Mouse (Mus musculus) hindlimb bud, embryonic 11.5 days (tissue): ENCODE measurements around the gene Foxred2.

Experiments used
- DNase-seq: peaks from one replicate; pipeline ENCODE4 v3.0.0-alpha.2; 2012; ENCODE audit warnings: low read depth, low spot score; ENCODE audit errors: extremely low spot score

Gene Foxred2

DNA sequence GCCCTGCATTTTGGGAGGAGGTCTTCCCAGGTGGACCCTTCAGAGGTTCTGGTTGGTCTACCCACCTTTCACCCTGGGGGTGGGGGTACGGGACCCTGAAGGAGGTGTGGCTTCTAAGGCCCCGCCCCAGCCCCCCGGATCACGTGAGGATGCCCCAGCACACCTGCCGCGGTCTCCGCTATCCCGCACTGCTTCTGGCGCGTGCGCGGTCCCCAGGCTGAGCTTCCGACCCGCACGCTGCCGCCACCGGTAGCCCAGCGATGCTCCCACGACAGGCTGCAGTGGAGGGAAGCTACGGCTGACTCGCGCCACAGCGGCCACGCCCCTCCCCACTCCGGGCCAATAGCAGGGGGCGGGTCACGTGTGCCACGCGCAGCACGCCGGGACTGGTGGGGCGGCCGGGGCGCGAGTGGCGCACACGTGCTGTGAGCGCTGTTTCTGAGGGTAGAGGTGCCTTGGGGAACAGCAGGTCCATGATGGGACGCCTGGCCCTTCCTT lies at the start of gene Foxred2:
Gene Foxred2 (minus strand): TSS at position 319 of the 498 bp plus-strand sequence.
- DNase-seq, result no peak

DNA sequence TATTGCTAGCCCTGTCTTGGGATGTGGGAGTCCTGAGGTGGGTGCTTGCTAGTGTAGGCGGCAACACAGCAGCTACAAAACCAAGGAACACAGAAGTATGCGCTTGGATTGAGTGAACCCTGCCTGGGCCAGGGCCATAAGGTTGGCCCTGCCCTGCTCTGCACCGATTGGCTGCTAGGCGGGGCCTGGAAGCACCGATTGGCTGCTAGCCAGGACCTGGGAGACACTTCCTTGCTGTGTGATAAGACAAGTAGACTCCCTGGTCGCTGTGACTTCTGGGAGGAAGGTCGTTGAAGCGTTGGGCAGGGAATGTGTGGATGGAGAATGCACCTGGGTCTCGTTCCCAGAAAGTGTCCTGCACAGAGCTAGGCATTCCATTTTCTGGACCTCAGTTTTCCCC lies 47.4 kb upstream of the Foxred2 start:
- no peak for DNase-seq

DNA sequence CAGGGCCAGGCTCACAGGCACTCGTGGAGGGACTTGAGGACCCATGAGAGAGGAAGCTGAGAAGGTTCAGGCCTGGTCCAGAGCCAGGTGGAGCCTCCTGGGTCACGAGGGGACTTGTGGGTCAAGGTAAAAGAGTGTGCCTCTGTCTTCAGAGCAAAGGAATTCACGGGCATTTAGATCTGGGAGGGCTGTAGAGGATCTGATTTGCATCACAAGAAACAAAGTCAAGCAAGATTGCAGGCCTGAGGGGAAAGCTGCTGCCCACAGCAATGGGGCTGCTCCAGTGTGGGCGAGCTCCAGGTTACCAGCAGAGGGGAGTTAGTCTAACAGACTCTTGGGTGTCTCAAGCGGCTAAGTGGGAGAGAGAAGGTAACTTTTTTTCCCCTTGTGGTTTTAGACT lies 44.9 kb upstream of the Foxred2 start:
- no peak for DNase-seq

DNA sequence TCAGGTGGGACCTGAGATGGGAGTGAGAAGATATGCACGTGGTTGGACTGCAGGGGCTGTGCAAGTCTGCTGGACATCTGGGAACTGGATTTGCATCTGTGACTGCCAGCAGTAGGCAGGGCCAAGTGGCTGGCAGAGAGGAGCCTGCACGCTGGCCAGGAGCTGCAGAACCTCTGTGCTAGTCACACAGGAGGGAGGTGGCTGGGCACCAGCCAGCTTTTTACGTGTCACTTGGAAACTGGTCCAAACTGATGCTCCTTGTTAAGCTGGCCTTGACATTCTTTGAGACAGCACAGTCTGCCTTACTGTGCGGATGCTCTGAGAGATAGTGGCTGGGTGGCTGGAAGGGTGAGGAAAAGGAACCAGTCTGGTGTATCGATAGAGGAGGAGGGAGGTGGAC lies 32.0 kb upstream of the Foxred2 start:
- no peak for DNase-seq

DNA sequence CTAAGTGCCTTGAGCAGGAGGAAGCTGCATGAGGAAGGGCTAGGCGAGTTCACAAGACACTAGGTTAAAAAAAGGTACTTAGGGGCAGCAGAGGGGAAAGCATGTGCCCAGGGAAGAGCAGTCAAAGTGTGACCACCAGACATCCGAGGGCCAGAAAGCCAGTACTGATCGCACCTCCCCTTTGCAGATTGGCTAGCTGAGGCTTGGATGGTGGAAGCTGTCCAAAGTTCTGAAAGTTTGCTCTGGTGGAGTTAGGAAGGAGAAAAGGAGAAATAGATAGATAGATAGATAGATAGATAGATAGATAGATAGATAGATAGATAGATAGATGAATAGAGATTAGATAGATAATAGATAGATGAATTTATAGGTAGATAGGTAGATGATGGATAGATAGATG lies 26.9 kb upstream of the Foxred2 start:
- DNase-seq, result no peak

DNA sequence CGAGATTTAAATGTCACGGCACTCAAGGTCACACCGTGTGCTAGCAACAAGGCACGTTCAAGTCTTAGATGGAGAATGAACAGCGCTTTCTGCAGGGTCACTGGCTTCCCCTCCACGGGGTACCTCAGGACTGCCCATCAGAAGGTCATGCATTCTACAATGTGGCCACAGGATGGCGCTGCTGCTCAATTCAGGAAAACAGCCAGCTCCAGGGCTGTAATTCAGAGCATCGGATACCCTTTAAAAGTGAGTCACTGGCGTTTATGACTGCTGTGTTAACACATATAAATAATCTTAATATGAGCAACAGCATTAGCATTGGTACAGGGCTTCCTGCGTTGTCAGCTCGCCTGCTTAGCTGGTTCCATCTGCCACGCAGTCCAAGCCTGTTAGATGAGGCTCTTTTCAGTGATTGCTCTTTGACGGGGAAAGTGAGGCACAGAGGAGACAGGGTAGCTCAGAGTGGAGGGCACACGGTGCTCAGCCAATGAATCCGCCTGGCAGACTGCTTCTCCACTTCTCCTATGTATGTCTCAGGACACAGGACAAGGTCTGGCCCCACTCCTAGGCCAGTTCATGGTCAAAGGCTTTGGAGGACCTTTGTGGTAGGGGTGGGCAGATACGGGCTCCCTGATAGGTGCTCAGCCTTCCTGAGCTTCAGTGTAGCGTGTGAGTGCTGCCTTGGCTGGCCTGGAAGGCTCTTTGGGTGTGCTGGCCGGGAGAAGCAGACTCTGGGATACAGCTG lies 25.8 kb upstream of the Foxred2 start:
- no peak for DNase-seq

DNA sequence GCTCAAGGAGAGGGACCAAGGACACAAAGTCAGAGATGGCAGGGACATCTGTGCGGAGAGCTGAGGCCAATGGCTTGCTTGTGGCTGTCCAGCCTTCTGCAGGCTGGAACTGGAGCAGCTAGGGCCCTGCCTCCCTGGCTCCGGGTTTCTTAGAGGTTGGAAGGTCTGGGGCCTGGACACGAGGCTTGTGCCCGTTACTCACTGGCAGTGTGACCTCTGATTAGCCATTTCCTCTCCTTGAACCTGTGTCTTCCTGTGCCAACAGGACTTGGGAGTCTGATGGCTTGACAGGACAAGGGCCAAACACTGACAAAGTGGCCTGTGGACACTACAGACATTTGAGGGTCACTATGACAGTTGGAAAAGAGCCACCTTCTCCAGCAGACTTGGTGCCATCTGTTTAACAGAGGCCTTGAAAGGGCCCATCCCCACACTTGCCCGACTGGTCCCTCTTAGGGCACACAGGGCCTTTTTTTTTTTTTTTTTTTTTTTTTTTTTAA lies 24.7 kb upstream of the Foxred2 start:
- DNase-seq, result no peak

DNA sequence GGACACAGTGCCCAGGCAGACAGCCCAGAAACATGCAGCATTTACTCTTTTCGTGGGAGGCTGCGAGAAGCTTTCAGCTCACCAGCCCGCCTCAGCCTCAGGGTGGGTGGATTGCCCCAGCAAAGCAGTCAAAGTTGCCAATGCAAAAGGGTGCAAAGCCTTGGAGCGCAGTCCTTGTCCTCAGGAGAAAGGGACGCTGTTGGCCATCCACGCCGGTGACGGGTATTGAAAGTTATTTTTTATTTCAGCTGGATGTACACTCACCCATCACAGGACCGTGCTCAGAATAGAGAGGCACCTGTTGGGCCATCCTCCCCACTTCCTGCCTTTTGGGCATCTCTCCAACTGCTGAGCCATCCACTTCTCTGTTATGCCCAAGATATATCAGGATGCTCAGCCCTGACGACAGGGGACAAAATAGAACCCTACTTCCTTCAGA lies 22.9 kb upstream of the Foxred2 start:
- DNase-seq, result no peak

DNA sequence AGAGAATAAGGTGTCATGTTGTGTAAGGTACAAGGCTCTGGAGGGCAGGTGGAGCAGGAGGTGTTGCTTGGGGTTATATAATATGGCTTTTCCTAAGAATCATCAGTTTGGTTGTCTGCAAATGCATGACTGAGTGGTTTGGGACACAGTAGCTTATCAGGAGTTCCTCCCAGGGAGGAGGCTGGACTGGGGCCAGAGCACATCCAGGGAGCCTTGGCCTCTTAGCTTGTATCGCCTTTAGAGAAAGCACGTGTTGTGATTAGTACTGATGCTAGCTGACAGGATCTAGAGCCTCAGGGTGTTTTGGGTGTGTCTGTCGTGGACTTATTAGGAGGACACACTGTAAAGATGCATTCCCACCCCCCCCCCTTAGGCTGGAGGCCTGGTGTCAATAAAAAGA lies 21.1 kb upstream of the Foxred2 start:
- DNase-seq, result no peak

DNA sequence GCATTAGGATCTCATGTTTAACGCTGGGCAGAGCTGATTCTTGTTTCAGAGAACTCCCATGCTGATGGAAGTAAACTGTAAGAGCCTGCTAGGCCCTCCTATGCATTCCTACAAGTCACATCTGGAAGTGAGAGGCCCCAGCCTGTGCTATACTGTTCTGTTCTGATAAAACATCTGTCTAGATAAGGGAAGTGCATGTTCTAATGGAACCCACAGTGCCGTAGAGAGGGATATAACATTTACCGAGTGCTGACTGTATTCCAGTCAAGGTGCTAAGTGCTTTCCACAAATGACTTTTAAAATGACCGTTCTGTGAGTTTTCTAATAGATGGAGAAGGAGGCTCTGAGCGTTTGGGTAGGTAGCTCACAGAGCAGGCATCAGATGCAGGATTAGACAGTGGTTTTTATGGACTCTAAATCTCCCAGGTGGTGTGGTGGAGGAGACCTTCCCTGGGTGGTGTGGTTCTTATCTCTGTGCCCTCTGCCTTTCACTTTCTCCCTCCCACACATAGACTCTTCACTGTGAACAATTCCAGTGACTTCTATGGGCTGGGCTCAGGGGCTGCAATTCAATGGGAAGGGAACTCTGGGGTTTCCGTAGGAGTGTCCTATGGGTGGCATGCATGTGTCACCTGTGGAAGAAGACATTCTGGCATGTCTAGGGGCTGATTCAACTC lies 17.8 kb upstream of the Foxred2 start:
- DNase-seq, result no peak

DNA sequence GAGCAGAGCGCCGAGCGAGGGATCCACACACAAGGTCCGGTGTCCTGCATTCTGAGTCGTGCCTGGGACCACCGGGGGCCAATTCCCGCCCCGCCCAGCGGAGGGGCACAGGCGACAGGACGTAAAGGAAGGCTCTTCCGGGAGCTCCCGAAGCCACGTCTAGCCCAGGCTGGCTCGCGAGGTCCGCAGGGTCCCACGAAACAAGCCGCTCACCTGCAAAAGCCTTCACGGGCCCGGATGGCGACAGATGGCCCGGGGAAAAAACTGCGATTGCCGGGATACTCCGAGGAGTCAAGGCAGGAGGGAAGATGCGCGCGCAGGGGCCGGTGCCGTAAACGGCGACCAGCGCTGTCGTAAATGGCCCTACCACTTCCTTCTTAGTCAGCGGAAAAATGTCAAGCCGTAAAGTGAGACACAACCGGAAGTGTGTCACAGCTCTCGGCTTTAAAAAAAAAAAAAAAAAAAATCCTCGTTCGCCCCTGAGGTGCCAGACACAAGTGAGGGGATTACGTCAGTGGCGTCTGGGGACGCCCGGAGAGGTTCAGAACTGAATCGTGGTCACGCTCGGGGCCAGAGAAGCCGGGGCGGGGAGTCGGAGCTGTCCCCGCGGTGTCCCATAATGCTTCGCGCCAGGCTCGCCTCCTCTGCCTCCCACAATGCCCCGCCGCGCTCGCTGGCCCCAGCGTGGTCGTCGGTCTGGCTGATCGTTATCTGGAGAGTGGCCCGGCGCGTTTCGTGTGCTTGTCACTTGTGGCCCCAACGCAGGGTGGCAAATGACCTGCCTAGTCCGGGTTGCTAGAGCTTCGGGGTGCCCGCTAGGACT lies 14.2 kb upstream of the Foxred2 start, which contains the start of gene Eif3d:
Gene Eif3d (minus strand): TSS at position 344 of the 823 bp plus-strand sequence.
- DNase-seq, result peak; percentile 95

DNA sequence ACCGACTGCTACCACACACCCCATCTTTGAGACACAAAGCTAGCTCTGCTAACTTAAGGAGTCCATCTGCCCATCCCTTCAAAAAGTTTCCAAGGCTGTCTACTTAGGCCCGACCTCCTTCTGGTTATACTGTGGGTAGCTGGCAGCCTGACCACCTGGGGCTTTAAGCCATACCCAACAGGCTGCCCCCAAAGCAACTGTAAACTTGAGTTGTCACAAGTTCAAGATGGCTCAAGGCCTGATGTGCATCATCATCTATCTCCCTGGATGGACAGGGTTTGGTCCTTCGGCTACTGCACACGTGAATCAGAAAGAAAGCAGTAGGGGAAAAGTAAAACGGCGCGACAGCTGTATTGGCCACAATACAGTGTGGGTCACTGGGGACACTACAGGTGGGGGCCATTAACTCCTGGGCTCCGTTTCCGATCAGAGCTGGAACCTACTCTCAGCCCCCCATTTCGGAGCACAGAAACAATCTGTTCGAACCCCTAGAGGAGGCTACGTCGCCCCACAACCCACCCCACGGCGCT lies 13.5 kb upstream of the Foxred2 start:
- DNase-seq, result no peak

DNA sequence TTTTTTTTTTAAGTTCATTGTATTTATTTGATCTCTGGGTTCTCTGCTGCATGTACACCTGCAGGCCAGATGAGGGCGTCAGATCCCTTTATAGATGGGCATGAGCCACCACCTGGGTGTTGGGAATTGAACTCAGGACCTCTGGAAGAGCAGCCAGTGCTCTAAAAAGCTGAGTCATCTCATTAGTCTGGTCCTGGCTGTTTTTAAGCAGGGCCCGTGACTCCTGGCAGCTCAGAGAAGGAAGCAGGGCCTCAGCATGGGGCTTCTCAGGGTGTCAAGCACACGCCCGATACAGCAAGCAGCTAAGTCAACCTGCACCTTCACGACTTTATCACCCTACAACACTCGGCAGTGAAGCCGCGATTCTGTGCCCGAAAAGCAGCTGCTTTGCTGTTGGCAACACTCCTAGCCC lies 8.6 kb upstream of the Foxred2 start:
- DNase-seq, result no peak

DNA sequence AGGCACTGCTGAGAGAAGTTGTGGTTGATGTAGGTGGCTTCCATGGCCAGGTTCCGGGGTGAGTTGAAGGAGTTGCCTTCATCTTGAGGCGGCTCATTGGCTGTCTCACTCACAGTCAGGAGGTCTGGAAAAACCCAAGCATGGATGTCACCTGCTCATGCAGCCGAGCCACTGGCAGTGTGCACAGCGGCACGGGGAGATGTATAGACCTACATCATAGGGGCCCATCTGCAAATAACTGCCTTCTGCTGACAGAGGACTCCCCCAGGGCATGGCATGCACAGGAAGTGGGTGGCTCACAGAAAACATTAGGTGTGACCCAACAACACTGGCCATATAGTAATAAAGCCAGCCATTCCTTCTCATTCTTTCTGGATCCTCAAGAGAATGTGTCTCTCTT lies 5.9 kb upstream of the Foxred2 start:
- DNase-seq, result no peak

DNA sequence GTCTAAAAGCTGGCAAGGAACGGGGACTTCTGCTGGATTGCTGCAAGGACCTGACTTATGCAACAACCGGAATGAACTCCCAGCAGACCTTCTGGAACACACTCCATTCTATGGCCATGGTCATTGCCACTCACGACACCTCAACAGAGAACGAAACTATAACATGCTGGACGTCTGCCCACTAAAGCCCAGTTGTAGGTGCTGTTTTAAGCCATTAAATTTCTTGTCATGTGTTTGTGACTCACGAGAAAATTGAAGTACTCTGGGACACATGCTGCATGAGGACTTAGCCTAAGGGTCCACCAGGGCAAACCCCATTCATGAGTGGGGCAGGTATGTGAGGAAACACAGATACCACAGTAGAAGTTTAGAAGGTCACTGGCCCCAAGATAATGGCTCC lies 4.2 kb upstream of the Foxred2 start:
- no peak for DNase-seq

DNA sequence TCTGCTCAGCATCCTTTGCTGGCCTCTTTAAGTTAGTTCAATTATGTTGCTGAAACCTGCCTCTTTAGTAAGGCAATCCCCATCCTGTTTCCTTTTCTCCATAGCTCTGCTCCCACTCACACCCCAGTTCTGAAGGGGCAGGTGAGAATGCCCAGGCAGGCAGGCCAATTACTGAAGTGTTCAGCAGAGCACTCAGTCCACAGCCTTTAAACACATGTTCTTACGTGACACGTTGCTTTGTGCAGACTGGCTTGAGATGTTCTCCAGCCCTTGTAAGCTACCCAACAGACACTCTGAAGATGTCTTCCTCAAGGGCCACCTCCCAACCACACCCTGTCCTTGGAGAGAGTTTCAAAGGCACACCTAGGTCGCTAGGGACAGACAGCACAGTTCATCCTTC lies 1.5 kb upstream of the Foxred2 start:
- no peak for DNase-seq

DNA sequence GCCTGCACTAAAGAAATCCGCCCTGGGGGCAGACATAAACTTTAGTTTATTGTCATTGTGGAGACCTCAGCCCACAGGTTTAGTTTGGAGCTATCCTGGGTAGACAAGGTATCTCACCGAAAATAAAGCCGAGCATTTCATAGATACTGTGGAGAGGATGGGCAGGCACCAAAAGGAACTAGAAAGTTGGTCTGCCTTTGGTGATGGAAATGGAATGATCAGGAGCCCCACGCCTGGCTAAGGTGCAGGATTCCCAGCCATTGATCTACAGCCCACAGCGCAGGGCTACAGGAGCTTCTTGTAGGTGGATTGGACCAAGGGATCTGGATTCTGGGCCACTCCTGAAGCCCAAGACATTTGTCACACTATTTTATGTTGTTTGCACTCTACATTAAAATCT lies 1.1 kb upstream of the Foxred2 start:
- no peak for DNase-seq

DNA sequence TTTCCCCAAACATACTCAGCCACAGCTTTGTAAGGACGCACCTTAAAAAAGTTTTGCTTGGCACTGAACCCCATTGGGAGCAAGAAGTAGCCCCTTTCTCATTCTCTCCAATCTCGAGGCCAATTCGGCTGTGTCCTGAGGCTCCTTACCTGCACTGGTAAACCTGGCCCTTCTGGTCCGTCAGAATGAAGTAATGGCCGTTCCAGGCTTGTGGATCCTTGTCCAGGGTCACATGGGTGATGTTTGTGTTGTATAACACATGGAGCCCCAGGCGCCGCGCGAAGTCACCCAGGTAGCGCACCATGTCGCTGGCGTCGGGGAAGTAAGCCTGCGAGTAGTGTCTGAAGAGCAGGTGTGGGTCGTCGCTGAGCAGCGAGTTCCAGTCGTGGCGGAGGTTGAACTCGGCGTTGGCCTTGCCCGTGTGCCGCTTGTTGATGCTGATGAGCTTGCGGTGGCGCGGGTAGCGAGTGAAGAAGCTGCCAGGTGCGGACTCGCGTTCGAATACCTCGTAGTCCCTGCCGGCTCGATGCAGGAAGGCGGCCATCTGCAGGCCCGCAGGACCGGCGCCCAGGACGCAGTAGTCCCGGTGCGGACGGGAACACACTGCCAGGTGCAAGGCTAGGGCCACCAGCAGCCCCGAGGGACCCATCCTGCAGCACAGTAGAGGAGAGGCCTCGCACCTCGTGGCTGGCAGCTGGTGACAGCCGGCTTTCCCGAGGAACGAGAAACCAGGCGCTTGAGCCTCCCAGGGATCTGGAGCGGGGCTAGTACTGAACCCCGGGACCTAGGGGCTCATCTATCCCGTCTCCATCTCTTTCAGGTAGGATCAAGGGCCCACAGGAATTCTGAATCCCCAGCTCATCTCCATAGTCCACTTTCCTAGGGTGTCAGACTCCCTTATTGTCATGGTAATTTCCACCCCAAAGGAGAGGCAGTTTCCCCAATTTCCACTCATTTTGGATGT lies 800 bp downstream of the Foxred2 start:
- DNase-seq, result no peak

DNA sequence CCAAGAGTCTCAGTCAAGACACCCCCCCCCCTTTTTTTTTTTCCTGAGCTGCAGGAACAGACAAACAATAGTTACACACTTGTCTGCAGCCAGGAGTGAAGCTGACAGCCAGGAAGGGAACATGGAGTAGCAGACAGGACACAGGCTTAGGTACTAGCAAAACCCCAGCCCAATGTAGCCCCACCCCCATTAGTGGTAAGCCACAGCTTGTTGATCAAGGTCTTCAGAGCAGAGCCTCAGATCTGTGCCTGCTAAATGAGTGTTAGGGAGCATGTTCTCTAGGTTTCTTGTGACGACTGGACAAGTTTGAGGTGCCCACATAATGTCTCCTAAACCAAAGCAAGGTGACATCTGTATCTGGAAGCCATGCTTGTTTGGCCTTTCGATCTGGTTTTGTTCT lies 2.2 kb downstream of the Foxred2 start:
- DNase-seq, result no peak

DNA sequence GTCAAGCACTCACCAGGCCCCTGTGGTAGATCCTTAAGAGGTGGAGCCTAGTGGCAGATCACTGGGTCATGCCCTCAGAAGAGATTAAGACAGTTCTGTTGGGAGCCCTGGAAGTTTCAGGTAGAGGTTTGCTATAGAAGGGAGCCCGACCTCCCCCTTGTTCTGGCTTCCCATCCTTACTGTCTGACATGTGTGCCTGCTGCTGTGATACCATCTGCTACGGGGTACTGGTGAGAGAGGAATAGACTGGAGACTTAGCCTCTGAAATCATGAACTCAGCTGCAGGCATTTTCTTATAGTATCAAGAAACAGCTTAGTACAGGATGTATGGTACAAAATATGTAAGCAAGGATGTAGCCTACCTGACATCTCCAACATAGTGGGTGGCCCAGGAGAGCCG lies 3.6 kb downstream of the Foxred2 start:
- DNase-seq, result no peak
